Mouse (Mus musculus): ENCODE measurements at regions not wholly inside any gene's neighbourhood (a gene's known extent, or its start where the extent isn't known, plus 50 kb on each side); places are given as distances from the start of the nearest gene placed in this dataset.

DNA sequence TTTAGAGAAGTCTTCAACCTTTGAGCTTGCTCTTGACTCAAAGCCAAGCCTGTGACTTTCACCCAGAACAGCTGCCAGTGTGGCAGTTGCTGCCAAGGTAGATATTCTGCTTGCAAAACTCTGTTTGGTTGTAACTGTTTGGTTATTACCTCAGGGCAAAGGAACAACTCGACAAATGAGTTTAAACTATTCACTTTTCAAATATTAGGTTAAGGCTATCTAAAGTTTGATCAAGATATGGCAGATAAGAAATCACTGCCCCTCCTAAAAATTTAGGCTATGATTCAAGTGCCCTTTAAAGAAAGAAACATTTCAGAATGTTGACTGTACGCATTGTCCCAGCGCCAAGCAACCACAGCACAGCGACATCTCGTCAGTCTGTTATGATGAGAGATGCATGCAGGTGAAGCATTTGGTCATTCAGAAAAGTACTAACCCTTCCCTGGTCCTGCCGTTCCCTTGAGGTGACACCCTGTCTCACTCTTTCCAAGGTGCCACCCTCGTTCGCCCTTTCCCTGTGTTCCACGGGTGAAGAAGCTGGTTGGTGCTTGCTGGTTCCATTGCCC, 81.1 kb upstream of the Mbip start:
- ATAC-seq (no peak), DNase-seq (ENCODE audit: low spot score) (no peak)
- TF ChIP-seq CTCF (IDR thresholded peaks at IDR 0.05; ENCODE audit: low read depth), result no peak
- no peaks in the 10 kb centered on the region for H3K9me3 ChIP-seq (ENCODE audit: low read length)
- WGBS, result 89% methylated on average over 9 of the region's 9 CpGs
- H3K27ac ChIP-seq, result no peak overlapping the region
- H3K9ac ChIP-seq (replicated peaks; ENCODE audit: low read length), result no peak overlapping the region
- H3K4me3 ChIP-seq (ENCODE audit: low read length), result no peak overlapping the region
- peaks cover 4% of the 10 kb centered on the region; the same call in 1 of the 2 replicates for H3K27me3 ChIP-seq (ENCODE audit: insufficient read depth, low read length)
- no peaks in the 10 kb centered on the region for H3K4me1 ChIP-seq (ENCODE audit: insufficient read depth, low read length)
- H3K36me3 ChIP-seq (ENCODE audit: insufficient read depth, low read length), result no peaks in the 10 kb centered on the region
- no peak overlapping the region for H3K4me2 ChIP-seq (ENCODE audit: low read depth, low read length)

GRCm38 (mm10) chr12:56416106-56416505, 70.4 kb upstream of the Mbip start:
- DNase-seq (ENCODE audit: low spot score) (no peak), ATAC-seq (no peak)
- Histone ChIP-seq H3K27ac (no peak overlapping the region), H3K4me3 (ENCODE audit: low read length) (no peak overlapping the region), H3K4me2 (ENCODE audit: low read depth, low read length) (no peak overlapping the region), H3K9me3 (ENCODE audit: low read length) (no peaks in the 10 kb centered on the region), H3K27me3 (ENCODE audit: insufficient read depth, low read length) (no peaks in the 10 kb centered on the region), H3K4me1 (ENCODE audit: insufficient read depth, low read length) (no peaks in the 10 kb centered on the region), H3K9ac (replicated peaks; ENCODE audit: low read length) (no peak overlapping the region), H3K36me3 (ENCODE audit: insufficient read depth, low read length) (no peaks in the 10 kb centered on the region)
- 87% methylated on average over 7 of the region's 7 CpGs for WGBS
- no peak for TF ChIP-seq CTCF (IDR thresholded peaks at IDR 0.05; ENCODE audit: low read depth)

- Histone ChIP-seq H3K27me3 (ENCODE audit: insufficient read depth, low read length) (no peaks in the 10 kb centered on the region), H3K9me3 (ENCODE audit: low read length) (no peaks in the 10 kb centered on the region), H3K9ac (replicated peaks; ENCODE audit: low read length) (no peak overlapping the region), H3K27ac (no peak overlapping the region), H3K4me2 (ENCODE audit: low read depth, low read length) (no peak overlapping the region), H3K4me1 (ENCODE audit: insufficient read depth, low read length) (no peaks in the 10 kb centered on the region), H3K4me3 (ENCODE audit: low read length) (no peak overlapping the region), H3K36me3 (ENCODE audit: insufficient read depth, low read length) (no peaks in the 10 kb centered on the region)
- WGBS, result 46% methylated on average over 8 of the region's 8 CpGs
- ATAC-seq (peak; percentile 89), DNase-seq (ENCODE audit: low spot score) (peak; percentile 82)
- TF ChIP-seq CTCF (IDR thresholded peaks at IDR 0.05; ENCODE audit: low read depth), result no peak
Observed at GRCm38 (mm10) chr12:56414861-56415765, 69.4 kb upstream of the Mbip start.

DNA sequence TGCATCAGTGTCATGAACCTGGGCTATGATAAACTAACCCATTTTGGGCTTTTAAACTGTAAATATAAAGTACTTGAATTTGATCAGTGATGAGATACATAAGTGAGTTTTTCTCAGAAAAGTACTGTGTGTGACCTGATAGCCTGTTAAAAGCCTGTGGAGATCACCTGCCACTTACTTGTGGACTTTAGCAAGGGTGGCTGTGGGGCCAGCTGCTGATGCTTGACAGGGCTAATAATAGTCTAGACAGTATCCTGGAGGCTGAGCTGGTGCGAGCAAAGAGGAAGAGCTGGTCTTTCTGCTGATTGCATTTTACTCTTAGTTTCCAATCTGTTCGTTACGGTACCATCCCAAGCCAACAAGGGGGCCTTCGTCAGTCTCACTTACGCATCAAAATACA, 60.0 kb upstream of the Mbip start:
- no peaks in the 10 kb centered on the region for H3K27me3 ChIP-seq (ENCODE audit: insufficient read depth, low read length)
- 86% methylated on average over 5 of the region's 5 CpGs for WGBS
- no peak for TF ChIP-seq CTCF (IDR thresholded peaks at IDR 0.05; ENCODE audit: low read depth)
- no peak overlapping the region for H3K4me2 ChIP-seq (ENCODE audit: low read depth, low read length)
- no peak overlapping the region for H3K4me3 ChIP-seq (ENCODE audit: low read length)
- H3K9me3 ChIP-seq (ENCODE audit: low read length), result no peaks in the 10 kb centered on the region
- no peak overlapping the region for H3K9ac ChIP-seq (replicated peaks; ENCODE audit: low read length)
- no peaks in the 10 kb centered on the region for H3K4me1 ChIP-seq (ENCODE audit: insufficient read depth, low read length)
- DNase-seq (ENCODE audit: low spot score) (no peak), ATAC-seq (no peak)
- H3K36me3 ChIP-seq (ENCODE audit: insufficient read depth, low read length), result no peaks in the 10 kb centered on the region
- no peak overlapping the region for H3K27ac ChIP-seq

DNA sequence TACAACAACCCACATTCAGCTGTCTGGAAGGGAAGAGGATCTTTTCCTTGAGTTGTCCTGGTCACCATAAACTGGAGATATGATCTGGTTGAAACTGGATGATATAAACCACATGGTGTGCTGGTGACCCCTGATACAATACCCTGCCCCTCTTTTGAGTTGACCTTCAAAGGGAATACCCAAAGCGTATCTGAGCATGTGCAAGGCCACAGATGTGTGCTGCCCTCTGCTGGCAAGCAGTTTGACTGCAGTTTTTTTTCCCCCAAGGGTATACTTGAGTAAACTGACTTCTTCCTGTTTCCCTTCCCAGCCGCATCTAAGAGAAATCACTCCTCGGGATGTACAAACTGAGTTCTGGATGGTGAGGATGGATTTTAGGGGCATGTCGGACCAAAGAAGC, 59.1 kb upstream of the Mbip start:
- no peaks in the 10 kb centered on the region for H3K9me3 ChIP-seq (ENCODE audit: low read length)
- H3K27me3 ChIP-seq (ENCODE audit: insufficient read depth, low read length), result no peaks in the 10 kb centered on the region
- no peaks in the 10 kb centered on the region for H3K4me1 ChIP-seq (ENCODE audit: insufficient read depth, low read length)
- H3K36me3 ChIP-seq (ENCODE audit: insufficient read depth, low read length), result no peaks in the 10 kb centered on the region
- no peak overlapping the region for H3K4me3 ChIP-seq (ENCODE audit: low read length)
- TF ChIP-seq CTCF (IDR thresholded peaks at IDR 0.05; ENCODE audit: low read depth), result peak; percentile 83
- no peak overlapping the region for H3K4me2 ChIP-seq (ENCODE audit: low read depth, low read length)
- ATAC-seq (peak; percentile 24; the same call in 1 of the 2 replicates), DNase-seq (ENCODE audit: low spot score) (peak; percentile 69)
- H3K9ac ChIP-seq (replicated peaks; ENCODE audit: low read length), result no peak overlapping the region
- H3K27ac ChIP-seq, result no peak overlapping the region
- 46% methylated on average over 4 of the region's 4 CpGs for WGBS

- Histone ChIP-seq H3K4me2 (ENCODE audit: low read depth, low read length) (no peak overlapping the region), H3K27me3 (ENCODE audit: insufficient read depth, low read length) (no peaks in the 10 kb centered on the region), H3K4me3 (ENCODE audit: low read length) (no peak overlapping the region), H3K9me3 (ENCODE audit: low read length) (no peaks in the 10 kb centered on the region), H3K9ac (replicated peaks; ENCODE audit: low read length) (no peak overlapping the region), H3K36me3 (ENCODE audit: insufficient read depth, low read length) (no peaks in the 10 kb centered on the region), H3K27ac (no peak overlapping the region), H3K4me1 (ENCODE audit: insufficient read depth, low read length) (no peaks in the 10 kb centered on the region)
- no peak for TF ChIP-seq CTCF (IDR thresholded peaks at IDR 0.05; ENCODE audit: low read depth)
- no peak for ATAC-seq
- 84% methylated on average over 2 of the region's 2 CpGs for WGBS
- DNase-seq (ENCODE audit: low spot score), result no peak
Observed at GRCm38 (mm10) chr12:56404262-56404661, 58.6 kb upstream of the Mbip start.

DNA sequence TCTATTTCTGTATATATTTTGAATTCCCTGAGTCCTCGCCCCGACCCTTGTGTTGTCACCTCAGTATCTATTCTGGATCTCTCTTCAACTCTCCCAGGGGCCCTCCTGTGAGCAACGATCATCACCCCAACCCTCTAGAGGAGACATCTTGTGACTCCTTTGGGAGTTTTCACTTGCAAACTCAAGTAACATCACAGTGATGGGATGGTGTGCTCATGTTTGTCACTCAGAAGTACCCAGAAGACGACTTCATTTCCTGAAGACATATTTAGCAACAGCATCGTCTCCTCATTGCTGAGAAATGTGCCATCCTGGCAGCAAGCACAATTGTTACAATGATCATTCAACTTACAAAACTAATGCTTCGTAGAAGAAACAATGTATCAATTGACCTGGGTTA, 57.9 kb upstream of the Mbip start:
- no peak overlapping the region for H3K4me2 ChIP-seq (ENCODE audit: low read depth, low read length)
- DNase-seq (ENCODE audit: low spot score) (no peak), ATAC-seq (no peak)
- H3K27me3 ChIP-seq (ENCODE audit: insufficient read depth, low read length), result no peaks in the 10 kb centered on the region
- no peak overlapping the region for H3K4me3 ChIP-seq (ENCODE audit: low read length)
- no peaks in the 10 kb centered on the region for H3K36me3 ChIP-seq (ENCODE audit: insufficient read depth, low read length)
- H3K9ac ChIP-seq (replicated peaks; ENCODE audit: low read length), result no peak overlapping the region
- H3K27ac ChIP-seq, result no peak overlapping the region
- 77% methylated on average over 6 of the region's 6 CpGs for WGBS
- no peaks in the 10 kb centered on the region for H3K4me1 ChIP-seq (ENCODE audit: insufficient read depth, low read length)
- no peak for TF ChIP-seq CTCF (IDR thresholded peaks at IDR 0.05; ENCODE audit: low read depth)
- H3K9me3 ChIP-seq (ENCODE audit: low read length), result no peaks in the 10 kb centered on the region
